Mouse (Mus musculus) spleen, adult 10 weeks (tissue): Measurements from ENCODE around the gene Pla2g10. TPM values are rescaled to one million over a fixed set of nuclear protein-coding genes. Genes with fewer than 3 reads are reported as not detected.

ENCODE experiments used
- polyA plus RNA-seq: library from polyadenylated mRNA; stranded (reverse); fragments of 350-450 nt; fragmentation: Illumina TruSeq; extraction: RNeasy Lipid Tissue Mini Kit (QIAGEN cat#74804); gene quantifications from one replicate; pipeline ENCODE4 v1.2.3, GENCODE M21; 2015; ENCODE audit warnings: low replicate concordance; ENCODE audit not compliant: insufficient read depth

Pla2g10 gene
- not detected for polyA plus RNA-seq

DNA sequence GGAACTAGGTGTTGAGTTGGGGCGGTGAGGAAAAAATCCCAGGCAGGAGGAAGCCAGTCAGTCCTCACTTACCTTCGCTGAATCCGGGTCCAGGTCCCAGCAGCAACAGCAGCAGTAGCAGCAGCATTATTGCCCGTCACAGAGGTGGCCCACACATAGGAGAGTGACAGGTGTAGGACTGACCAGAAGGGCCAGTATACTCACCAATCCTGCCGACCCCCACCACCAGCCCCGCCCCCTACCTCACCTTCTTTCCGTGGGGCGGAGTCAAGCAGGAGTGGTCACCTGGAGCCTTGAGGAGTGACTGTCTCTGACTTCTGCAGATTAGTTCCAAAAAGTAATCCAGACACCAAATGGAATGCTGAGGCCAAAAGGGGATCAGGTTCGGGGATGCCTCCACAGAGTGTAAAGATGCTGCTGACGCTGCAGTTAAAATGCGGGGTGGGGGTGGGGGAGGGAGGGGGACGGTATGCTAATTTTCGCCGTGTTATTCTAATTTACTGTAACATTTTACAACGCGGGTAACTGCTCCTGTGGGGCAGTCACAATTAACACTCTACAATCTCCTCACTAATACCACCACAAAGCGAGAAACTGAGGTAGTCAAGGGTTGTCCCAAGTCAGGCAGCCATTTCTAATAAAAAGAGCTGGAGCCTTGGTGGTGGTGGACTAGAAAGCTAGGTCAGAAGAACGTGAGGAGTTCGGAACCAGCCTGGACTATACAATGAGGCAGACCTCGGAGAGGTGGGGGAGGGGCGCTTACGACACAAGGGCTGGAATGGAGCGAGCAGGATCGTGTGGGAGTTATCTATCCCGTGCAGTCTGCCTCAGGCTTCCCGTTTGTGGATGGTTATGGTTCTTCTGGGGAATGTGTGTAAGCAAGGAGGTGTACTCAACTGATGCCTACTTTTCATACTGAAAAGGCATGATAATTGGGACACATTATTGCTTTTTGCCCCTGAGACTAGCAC lies at the start of gene Pla2g10:
Gene Pla2g10 (minus strand): TSS at position 699 of the 971 bp plus-strand sequence.

DNA sequence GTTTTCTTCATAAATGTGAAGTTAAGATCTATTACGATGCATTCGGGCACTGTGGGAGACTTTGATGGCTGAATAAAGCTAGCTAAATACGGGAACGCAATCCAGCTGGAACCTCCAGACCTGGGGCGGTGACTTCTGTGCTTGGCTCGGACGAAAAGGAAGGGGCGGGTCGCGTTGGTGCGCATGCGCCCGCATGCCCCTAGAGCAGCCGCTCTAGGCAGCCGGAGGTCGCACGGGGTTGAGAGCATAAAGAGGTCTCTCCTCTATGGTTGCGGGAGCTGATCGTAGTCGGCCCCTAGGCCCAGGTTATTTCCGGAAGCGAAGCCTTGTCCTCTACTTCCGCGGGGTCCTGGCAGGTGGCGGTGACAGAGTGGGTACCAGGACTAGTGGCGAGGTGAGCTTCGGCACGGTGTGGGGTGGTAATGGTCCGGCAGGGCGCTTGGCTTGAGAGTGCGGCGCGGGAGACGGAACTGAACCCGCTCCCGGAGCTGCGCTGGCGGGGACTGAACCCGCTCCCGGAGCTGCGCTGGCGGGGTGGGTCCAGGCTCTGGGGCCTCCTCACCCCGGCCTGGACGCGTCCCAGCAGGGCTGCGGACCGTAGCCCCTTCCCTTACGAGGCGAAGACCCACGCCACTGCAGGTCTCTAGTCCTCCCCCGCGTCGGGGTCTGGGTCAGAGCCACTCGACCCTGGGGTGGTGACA lies 58.9 kb downstream of the Pla2g10 start, which contains the start of the genes Bfar and 3110001I22Rik:
Gene Bfar (plus strand): TSS at position 174 of the 701 bp plus-strand sequence.
Gene 3110001I22Rik (plus strand): TSS at position 245 of the 701 bp plus-strand sequence.

DNA sequence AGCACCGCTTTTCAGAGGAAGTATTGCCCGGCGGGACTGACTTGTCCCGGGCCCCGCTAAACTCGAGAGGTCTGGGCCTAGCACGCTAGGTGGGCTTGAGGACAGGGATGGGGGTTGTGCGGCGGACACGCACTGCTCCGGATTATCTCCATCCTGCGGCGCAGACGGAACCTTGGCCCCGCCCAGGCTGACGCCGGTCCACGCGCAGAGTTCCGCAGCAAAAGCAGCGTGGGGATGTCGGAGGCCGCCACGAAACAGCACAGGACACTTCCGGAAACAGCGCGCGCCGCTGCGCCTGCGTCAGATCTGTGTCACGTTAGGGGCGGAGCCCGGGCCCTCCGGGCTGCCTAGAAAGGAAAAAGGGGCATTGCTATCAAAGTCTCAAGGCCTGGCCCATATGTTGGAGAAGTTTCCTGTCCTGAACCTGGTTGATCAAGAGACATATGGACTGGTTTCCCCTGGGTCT lies 62.9 kb downstream of the Pla2g10 start, which contains the start of gene Parn:
Gene Parn (minus strand): TSS at position 293 of the 466 bp plus-strand sequence.

Other genes starting within 250 kb of the Pla2g10 start
- 33.0 TPM for gene Parn, start 62.8 kb downstream of the Pla2g10 start, polyA plus RNA-seq
- gene Bfar, start 59.1 kb downstream of the Pla2g10 start, polyA plus RNA-seq, result 60.0 TPM
- gene 3110001I22Rik, start 59.1 kb downstream of the Pla2g10 start, polyA plus RNA-seq, result 9.8 TPM
- 30.1 TPM for gene Rrn3, start 49.7 kb upstream of the Pla2g10 start, polyA plus RNA-seq
- 106 TPM for gene Ntan1, start 87.9 kb upstream of the Pla2g10 start, polyA plus RNA-seq
- 57.1 TPM for gene Pdxdc1, start 172.1 kb upstream of the Pla2g10 start, polyA plus RNA-seq
- 0.57 TPM for gene Mpv17l, start 172.2 kb upstream of the Pla2g10 start, polyA plus RNA-seq